Mouse (Mus musculus) olfactory bulb, adult 2 months (tissue): ENCODE results near the gene Slc20a1.
A peak's percentile ranks its signal among the peaks of the same experiment; 100 is the strongest.

Experiments
- CTCF ChIP-seq: fragments of 200-500 bp; IDR thresholded peaks from 2 replicates; pipeline ENCODE4 v1.5.1; 2012; ENCODE audit warnings: low read depth, mild to moderate bottlenecking, low read length, moderate library complexity; ENCODE audit not compliant: insufficient read depth
- POLR2A ChIP-seq: fragments of 200-500 bp; IDR thresholded peaks from 2 replicates; pipeline ENCODE4 v1.6.1; 2012; ENCODE audit warnings: mild to moderate bottlenecking, low read depth, low read length, moderate library complexity; ENCODE audit not compliant: insufficient read depth

DNA sequence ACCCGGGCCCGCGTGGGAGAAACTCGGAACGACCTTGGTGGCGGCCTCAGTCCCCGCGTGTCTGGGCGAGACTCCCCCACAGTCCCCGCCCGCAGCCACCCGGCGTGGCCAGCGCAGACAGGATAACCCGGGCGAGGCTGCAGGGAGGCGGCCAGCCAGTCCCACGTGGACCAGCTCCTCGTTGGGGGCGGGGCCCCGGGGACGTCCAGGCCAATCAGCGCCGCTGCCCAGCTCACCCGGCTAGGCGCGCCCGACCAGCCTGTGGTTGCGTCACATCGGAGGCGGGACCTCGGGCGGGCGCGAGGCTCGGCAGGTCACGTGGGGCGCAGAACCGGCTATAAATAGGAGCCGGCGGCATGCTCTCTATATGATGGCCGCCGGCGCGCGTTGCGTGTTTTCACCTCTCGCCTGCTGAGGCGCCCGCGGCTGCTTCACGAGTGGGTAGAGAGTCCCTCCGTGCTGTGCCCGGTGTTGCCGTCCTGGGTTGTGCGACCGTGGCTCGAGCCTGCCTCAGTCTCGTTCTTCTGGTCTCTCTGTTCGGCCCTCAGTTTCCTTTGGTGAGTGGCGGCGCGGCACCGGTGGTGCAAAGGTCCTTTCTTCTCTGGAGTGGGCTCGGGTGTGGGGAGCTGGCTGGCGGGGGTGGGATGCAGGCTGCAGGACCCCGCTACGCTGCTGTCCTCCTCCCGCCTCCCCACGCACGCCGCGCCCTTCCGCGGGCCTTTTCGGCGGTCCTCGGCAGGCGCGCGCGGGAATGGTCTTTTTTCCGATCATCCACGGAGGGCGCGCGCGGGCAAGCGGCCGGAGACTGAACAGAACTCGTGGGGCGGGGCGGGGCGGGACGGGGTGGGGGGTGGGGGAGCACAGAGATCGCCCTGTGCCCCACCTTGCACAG lies at the start of gene Slc20a1:
- TF ChIP-seq CTCF (no peak), POLR2A (peak; percentile 99)
